Mouse (Mus musculus) urinary bladder, postnatal 14 days (tissue): ENCODE measurements around the gene Pacs2.
A peak's percentile ranks its signal among the peaks of the same experiment; 100 is the strongest.

Experiments used
- DNase-seq: peaks from one replicate; pipeline ENCODE4 v3.0.0; 2021; ENCODE audit warnings: low spot score

Pacs2 gene

DNA sequence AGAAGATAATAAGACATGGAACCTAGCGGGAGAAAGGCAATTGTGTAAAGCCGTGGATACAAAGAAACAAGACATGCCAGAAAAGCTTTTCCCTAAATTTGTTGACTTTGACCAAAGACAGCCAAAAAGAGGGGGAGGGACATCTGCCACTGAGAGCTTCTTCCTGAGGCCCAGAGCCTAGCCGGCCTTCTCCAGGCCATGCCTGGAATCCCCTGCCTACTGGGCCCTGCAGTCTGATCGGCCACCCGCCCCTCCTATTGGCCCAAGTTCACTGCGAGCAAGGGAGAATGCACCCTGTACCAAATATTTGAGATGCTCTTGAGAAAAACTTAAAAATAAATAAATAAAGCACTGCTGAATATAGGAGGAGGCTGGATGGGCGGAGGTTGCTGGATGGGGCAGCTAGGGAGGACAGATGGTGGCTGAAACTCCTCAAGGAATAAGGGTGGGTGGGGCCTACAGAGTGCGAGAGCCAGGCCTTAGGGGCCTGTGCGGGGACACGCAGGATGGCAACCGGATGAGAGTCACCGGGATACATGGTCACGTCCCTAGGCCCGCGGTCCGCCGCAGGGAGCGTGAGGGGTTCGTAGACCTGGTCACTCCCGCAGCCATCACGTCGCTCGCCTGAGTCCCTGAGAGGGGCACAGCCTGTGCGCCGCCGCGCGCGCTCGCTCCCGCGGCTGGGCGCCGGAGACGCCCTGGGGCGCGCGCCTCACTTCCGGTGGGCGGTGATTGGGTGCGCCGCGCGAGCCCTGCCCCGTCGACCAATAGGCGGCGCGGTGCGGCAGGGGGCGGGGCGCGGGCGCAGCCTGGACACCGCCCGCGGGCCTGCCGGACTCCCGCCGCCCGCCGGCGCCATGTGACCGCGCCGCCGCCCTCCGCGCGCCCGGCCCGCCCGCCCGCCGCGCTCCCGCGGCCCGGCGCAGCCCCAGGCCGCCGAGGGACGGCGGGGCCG is at the start of gene Pacs2:
TSS of gene Pacs2 (plus strand) at position 905 of the 955 bp plus-strand sequence.
- DNase-seq = peak; percentile 94

DNA sequence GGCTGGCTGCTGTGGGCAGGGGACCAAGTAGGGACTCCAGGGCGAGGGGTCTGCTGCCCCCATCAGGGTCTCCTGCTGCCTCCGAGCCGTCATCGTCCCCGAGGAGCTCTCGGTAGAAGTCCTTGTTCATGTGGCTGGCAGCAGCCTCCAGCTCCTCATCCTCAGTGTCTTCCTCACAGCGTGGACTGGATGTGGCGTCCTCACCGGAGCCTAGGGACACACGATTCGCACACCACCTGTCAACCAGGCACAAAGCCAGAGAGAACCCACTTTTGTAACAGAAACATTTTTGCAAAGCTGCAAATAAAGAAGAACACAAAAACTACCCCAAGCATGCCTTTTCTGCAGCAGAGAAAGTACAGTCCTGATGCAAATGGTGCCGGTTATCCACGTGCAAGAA is 48.5 kb upstream of the Pacs2 start:
- no peak for DNase-seq

DNA sequence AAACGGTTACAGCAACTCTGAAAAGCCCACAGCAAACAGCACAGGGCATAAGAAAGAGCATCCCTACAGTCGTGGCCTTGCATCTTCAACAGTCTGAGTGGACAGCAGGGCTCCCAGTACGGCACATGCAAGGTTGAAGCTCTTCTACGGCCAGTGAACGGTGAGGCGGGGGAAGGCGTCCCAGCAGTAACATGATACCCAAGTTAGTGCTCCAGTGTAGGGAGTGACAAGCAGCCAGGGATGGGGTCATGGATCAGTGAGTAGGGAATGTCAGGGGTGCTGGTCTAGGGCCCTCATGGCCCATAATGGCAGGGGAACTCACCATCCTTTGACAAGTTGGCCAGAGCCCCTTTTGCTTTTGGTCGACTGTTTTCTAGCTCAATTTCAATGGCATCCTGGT is 45.4 kb upstream of the Pacs2 start:
- DNase-seq = no peak

DNA sequence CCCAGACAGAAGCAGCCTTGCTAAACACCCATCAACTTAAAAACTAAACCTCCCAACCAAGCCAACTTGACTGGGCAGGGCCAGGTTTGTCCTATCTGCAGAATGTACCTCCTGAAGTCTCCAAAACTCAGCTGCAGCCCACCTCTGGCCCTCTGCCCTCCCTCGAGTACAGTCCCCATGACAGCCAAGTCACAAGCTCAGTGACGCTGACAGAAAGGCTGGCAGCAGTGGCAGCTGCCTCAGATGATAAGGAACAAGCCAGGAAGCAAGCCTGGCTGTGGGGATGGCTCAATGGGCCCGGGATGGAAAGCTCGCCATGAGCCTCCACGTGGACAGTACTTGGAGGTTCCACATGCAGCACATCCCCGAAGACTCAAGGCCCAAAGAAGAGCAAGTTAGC is 44.7 kb upstream of the Pacs2 start:
- DNase-seq = no peak

DNA sequence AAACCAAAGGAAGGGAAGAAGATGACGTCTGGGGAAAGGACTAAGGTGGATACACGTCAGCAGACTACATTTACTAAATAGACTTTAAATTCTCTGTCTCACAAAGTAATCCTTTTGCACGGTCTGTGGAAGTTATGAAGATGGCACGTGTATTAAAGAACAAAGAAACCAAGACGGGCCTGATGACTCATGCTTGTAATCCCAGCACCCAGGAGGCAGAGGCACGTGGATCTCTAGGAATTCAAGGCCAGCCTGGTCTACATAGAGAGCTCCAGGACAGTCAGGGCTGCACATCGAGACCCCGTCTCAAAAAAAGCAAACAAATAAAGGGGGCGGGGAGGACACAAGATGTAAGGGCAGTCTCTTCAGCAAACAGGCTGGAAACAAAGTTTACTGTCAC is 39.6 kb upstream of the Pacs2 start:
- DNase-seq = no peak

DNA sequence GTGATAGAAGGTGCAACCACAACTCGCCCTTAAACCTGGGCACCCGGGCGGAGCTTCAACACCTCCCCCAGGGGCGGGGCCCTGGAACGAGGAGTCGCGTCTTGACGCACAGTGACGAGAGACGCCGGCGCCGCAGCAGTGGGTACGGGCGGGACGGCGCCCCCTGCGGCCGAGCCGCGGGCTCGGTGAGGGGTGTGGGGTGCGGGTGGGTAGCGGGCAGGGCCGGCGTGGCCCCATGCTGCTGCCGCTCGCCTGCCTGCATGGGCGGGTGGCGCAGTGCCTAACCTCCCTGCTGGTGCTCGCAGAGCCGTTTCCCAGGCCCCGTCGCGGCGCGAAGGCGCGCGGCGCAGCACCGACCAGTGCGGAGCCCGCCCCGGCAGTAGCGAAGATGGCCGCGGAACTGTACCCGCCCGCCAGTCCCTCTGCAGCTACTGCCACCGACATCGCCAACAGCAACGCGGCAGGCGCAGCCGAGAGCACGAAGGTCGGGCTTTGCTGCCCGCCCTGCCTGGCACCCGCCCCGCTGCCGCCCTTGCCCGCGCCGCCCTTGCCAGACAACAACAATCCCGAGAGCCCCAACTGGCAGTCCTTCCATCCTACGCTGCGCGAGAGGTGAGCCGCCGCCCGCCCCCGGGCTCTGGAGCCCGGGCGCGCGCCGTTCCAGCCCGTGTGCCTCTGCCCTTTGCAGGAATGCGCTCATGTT is 37.8 kb upstream of the Pacs2 start, which contains the start of gene Btbd6:
TSS of gene Btbd6 (plus strand) at position 112 of the 703 bp plus-strand sequence.
- DNase-seq = peak; percentile 93

DNA sequence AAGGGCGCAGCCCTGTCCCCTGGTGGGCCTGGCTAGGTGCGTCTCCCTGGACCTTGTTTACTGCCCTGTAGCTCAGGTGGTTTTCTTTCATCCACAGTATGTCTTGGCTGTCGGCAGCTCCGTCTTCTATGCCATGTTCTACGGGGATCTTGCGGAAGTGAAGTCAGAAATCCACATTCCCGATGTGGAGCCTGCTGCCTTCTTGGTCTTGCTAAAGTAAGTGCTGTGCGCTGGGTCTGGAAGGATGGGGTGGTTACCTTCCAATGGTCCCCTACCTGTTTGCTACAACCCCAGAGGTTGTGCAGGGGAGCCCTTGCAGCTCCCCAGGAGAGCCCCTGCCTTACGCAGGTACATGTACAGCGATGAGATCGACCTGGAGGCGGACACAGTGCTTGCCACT is 37.2 kb upstream of the Pacs2 start:
- no peak for DNase-seq

DNA sequence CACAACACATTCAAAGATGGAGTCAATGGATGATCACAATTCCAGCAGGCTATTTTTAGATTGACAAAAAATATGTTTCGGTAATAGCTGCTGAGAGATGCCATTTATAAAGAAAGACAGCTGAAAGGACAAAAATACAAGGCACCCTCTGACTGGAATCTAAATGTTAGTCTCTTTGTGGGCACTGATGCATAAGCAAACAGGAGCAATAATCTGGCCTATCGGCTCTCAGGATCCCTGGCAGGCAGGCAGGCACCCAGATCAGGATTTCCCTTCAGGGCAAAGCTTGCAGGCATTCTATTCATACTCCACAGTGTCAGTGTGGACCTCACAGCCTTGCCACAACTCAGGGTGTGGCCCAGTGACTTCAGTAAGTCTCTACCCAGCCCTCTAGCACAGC is 32.3 kb upstream of the Pacs2 start:
- DNase-seq = no peak

DNA sequence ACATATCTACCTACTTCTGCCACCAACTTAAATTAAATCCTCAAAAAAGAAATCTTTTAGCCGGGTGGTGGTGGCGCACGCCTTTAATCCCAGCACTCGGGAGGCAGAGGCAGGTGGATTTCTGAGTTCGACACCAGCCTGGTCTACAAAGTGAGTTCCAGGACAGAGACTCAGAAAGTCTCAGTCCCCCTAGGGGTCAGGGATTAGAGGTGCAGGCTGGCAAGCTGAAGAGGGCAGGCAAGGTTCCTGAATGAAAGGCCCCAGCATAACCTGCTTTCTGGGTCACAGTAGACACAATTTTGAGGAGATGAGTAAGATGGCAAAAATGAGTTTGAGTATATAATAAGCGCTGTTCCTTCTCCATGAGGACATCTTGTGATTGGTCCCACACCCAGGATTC is 29.0 kb upstream of the Pacs2 start:
- no peak for DNase-seq

DNA sequence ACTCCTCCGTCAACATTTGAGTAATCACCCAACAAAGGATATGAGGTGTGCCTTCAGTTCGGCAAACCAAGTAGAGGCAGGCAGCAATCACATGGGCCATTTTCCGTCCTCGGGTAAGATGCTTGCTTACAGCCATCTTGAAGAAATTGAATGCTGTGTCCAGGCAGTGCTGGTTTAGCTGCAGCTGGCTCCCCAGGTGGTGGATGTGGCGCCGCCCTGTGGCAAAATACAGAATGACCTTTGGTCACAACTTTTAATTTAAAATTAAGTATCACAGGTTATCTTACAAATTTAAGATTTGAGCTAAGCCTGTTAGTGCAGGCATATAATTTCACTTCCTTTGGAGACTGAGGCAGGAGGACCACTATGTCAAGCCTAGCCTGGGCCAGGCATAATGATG is 26.4 kb upstream of the Pacs2 start:
- DNase-seq = peak; percentile 41

DNA sequence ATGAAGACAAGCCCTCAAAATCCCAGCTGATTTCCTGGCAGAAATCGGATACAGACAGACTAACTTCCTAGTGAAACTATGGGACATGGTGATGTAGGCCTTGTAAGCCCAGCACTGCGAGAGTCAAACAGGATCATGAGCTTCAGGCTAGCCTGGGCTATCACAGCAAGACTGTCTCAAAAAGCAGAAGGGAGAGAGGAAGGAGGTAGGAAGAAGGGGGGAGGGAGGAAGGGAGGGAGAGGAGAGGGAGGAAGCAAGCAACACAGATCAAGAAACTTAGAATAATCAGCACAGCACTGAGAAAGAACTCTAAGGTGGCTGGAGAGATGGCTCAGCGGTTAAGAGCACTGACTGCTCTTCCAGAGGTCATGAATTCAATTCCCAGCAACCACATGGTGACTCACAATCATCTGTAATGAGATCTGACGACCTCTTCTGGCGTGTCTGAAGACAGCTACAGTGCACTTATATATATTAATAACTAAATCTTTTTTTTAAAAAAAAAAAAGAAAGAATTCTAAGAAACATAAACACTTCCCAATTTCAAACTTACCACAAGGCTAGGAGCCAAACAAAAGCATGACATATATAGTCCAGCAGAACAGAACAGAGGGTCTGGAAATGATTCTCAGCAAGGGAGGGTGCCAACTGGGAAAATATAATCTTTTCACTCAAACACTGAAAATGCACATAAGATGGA is 23.5 kb upstream of the Pacs2 start:
- no peak for DNase-seq

DNA sequence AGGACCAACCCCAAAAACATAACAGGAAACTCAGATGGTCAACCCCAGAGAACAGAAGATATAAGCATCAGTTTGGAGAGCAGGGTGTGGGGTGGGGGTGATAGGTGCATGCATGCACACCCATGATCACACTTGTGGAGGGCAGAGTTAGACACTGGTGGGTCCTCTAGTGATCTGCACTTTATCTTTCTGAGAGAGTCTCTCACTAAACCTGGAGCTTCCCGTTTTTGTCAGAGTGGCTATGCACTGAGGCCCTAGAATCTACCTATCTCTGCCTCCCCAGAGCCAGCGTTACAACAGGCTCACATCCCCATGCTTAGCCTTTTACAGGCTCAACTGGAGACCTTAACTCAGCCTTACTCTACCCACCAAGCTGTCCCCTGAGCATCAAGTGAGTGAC is 22.9 kb upstream of the Pacs2 start:
- no peak for DNase-seq

DNA sequence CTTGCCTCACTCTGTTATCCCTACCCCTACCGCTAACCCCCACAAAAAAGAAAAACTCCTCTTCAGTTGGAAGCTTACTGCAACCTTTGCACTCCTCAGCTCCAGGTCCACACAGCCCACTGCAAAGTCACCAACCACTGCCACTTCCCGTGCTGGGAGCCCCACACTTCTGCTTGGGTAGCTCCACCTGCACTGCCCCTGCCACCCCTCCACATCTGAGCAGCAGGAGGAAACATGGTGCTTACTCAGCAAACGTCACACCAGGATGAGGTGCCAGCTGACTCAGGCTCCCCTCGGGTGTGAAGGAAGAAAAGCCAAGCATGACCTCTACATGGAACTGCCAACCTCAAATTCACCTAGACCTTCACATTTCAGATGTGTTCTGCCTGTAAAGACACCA is 20.2 kb upstream of the Pacs2 start:
- DNase-seq = no peak

DNA sequence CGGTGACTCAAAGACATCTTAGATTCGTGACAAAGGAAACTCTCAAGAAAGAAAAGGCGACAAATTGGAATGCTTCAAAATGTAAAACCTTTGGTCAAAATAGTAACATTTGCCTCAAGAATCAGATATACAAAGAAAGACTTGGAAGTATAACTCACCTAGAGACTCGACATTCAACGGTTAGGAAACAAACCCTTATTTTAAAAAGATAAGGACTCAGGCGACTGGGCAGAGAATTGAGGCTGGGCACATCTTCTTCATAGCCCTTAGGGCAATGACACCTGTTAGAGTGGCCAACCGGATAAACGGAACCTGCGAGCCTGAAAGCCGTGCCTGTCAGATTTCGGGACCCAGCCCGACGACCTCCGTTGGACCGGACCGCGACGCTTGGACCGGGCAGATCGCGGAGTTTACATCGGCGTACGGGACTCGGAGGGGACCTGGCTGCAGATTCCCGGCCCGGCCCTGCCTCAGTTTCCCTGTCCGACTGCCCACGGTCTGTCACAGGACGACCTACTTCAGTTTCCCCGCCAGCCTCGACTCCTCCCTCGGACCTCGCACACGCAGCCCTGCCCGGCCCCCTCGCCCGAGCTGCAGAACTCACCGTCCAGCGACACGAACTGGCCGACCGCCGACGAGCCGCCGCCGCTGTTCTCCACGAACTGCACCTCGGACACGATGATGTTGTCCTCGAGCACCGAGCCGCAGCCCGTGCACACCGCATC is 14.6 kb upstream of the Pacs2 start:
- DNase-seq = no peak

DNA sequence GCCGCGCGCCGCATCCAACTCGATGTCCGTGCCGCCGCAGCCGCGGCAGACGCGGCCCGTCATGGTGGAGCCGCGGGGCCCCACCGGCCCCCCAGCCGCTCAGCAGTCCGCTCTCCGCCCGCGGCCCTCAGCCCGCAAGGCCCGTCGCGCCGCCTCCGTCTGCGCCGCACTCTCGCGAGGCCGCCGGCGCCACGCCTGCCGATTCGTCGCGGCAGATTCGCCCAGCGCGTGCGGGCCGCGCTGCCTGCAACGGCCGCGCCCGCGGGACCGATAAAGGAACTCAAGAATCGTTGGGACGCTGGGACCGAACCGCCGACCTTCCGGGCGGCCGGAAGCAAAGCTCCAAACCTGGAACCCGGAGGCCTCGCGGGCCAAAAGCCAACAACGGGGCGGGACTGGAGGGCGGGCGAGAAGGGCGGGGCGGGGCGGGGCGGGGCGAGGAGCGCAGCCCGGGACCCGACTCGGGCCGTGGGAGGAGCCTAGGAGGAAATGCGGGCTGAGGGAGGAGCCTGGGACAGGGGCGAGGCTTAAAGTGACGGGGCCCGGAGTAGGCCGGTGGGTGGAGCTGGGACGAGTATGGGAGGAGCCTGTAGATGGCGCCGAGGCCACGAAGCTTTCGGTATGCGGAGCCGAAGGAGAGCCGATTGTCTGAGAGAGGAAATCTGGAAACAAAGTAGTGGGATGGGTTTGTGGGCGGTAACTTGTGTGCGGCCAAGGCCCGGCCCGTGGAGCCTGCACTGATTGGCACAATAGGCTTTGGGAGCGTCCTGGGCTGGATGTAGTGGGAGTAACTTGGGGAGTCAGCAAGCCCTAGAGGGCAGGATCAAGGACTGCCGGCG is 13.8 kb upstream of the Pacs2 start, which contains the start of gene Brf1:
TSS of gene Brf1 (minus strand) at position 411 of the 839 bp plus-strand sequence.
- peak; percentile 98 for DNase-seq

DNA sequence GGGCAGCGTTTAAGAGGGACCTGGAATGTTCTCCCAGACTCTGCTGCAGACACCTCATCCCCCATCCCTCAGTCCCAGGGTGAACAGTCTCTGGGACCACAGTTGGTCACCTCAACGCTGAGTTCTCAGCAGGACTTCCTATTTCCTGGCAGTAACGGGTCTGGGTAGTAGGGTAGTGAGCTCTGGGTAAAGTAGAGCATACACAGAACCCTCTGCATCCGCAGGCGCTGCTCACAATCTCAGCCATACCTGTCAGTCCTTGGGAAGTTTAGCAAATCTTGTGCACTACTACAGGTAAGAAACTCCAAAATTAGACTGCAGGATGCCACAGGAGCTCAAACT is 13.2 kb upstream of the Pacs2 start:
- DNase-seq = no peak

DNA sequence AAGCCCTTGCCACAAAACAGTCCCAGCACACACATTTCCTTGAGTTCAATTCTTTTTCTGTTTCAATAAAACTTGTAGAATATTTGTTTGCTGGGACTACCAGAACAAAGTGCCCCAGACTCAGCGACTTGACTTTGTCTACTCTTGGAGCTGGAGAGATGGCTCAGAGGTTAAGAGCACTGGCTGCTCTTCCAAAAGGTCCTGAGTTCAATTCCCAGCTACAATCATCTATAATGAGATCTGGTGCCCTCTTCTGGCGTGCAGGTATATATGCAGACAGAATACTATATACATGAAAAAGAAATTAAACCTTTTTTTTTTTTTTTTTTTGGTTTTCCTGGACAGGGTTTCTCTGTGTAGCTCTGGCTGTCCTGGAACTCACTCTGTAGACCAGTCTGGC is 11.6 kb upstream of the Pacs2 start:
- DNase-seq = no peak

DNA sequence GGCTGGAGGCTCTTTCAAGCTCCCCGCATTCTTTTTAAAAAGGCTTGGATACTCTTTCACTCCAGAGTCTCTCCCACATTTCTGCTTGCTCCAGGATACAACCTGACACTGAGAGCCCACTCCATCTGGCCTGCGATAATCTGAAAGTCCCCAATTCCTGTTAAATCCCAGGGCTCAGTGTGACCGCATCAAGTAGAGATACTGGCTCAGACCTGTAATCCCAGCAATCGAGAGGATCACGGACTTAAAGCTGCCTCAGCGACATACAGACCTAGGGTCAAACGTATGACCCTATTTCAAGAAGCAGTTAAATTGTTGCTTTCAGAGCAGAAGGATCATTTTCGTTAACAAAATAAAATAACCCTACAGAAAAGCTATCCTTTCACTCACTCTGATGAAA is 10.3 kb upstream of the Pacs2 start:
- no peak for DNase-seq

DNA sequence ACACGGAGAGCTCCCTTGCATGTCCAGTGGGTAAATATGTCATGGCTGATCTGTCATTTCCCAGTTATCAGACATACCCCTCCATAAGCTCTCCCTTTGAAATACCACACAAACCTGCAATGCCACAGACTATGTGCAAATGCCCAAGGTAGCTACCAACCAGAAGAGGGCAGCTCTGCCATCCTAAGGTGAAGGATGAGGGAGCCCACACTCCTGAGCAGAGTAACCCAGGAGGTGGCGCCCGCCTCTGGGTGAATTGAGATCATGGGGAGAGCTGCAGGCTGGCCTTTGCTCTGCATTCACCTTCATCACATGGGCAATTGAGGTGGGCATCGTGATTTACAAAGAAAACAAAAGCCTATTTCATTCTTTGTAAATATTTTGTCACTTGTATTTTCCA is 9.3 kb upstream of the Pacs2 start:
- DNase-seq = peak; percentile 79

DNA sequence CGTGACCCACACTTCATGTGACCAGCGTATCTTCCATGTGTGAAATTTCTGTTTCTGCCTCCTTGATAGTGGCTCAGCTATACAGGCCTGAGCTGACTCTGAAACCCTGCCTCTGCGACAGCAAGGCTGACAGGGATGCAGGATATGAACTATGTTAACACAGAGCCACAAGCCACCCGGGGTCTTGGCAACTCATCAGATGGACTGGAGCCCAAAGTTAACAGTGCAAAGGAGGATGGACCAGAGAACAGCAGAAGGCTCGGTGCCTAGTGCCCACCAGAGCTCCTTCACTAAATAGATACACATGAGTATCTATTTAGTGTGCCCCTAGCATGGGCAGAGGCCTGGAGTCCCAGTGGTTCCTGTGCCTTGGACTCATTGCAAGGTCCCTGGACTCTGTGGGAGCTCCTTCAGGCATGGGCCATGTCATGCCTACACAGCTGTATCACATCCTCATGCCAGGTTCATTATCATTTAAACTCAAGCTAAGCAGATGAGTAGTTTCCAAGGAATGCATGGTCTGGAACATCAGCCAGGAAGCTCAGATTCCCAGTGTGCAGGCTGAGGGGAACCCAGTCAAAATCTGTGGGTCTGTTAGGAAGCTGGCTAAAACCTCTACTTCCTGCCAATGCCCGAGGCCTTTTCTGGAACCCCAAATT is 2.5 kb upstream of the Pacs2 start:
- DNase-seq = peak; percentile 26

DNA sequence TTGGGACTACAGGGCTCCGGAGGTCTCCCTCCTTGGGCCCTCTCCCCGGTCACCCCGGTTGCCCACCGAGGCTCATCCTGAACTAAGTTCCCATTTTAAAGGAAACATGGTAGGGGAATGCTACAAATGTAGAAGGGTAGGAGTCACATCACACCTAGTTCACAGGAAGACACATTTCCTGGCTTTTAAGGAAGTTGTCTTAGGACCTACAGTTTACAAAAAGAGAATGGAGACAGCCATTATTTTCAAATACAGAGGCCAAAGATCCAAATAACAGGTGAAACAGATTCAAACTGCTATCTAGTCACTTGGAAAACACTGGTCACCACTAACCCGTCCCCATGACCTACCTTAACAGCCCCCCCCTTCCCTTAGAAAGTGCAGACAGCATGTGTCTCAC is 1.9 kb upstream of the Pacs2 start:
- DNase-seq = no peak
